Mouse (Mus musculus): Measurements from ENCODE around the gene Diaph3. TPM values are rescaled to one million over a fixed set of nuclear protein-coding genes. Genes with fewer than 3 reads are reported as not detected.

Gene Diaph3
- polyA plus RNA-seq, 1 experiment from 2014 or later: 19.2 TPM

DNA sequence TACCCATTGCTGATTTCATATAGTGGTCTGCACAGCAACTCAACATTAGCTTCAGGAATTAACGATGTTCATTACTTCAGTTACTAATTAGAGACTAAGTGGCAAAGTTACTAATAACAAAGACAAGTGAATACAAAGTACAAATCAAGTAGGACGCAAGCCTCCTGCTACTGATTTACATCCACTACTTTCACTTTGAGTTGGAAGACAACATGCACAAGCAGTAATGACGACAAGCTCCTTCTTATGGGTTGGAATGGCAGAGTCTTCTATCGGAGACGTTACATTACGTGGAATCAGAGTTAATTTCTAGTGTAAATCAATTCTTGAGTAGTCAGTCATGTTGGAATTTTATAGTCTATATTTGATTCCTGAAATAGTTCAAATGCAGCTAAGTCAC lies 306.8 kb downstream of the Diaph3 start:
- Histone ChIP-seq H3K4me3 (no peak overlapping the region), H3K4me2 (no peak overlapping the region), H3K36me3 (no peaks in the 10 kb centered on the region), H3K27ac (no peak overlapping the region), H3K9ac (no peak overlapping the region), H3K9me3 (no peaks in the 10 kb centered on the region), H3K4me1 (no peaks in the 10 kb centered on the region), H3K27me3 (no peaks in the 10 kb centered on the region)
- WGBS: 93% methylated on average over 6 of the region's 6 CpGs
- ATAC-seq (ENCODE audit: borderline replicate concordance, extremely low read depth, low FRiP score, low TSS enrichment): no peak

DNA sequence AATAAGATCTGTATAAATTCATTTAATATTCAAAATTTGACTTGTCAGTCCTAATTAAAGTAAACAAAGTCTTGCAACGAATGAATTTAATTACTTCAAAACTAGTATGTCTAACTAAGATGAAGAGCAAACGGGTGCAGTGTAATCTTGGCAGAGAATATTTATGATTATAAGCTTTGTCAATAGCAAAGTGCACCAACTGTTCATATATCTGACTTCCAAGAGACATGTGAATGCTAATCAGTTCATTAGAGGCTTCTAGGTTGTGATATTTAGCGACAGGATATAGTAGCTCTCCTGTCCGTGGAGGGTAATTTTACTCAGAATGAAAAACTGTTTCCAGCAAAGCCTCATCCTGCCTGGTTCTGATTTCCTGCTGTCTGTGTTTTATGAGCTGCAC lies 308.0 kb downstream of the Diaph3 start:
- WGBS: 68% methylated on average over 4 of the region's 4 CpGs
- no peak overlapping the region for H3K4me2 ChIP-seq
- no peak overlapping the region for H3K27ac ChIP-seq
- ATAC-seq (ENCODE audit: borderline replicate concordance, extremely low read depth, low FRiP score, low TSS enrichment): no peak
- no peaks in the 10 kb centered on the region for H3K4me1 ChIP-seq
- H3K4me3 ChIP-seq: no peak overlapping the region
- no peaks in the 10 kb centered on the region for H3K36me3 ChIP-seq
- no peak overlapping the region for H3K9ac ChIP-seq
- H3K27me3 ChIP-seq: no peaks in the 10 kb centered on the region
- no peaks in the 10 kb centered on the region for H3K9me3 ChIP-seq

DNA sequence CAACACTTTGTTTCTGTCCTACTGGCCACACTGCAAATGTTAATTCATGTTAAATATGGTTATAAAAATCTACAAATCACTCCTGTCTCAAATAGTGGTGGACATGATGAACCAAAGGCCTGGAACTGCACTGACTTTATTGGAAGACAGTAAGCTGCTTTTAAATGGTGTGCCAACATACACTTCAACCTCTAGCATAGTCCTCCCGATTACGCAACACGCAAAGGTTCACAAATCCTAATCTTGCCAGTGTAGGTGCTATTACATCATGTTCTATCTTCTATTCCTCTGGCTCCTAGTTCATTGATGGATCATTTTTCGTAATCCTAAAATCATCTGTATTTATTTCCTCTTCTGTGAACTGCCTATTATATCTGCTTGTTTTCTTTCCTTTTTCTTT lies 324.8 kb downstream of the Diaph3 start:
- no peak overlapping the region for H3K4me3 ChIP-seq
- H3K4me2 ChIP-seq: no peak overlapping the region
- no peak for ATAC-seq (ENCODE audit: borderline replicate concordance, extremely low read depth, low FRiP score, low TSS enrichment)
- WGBS: 90% methylated on average over 4 of the region's 4 CpGs
- H3K27me3 ChIP-seq: no peaks in the 10 kb centered on the region
- no peaks in the 10 kb centered on the region for H3K36me3 ChIP-seq
- no peak overlapping the region for H3K9ac ChIP-seq
- H3K9me3 ChIP-seq: no peaks in the 10 kb centered on the region
- no peaks in the 10 kb centered on the region for H3K4me1 ChIP-seq
- no peak overlapping the region for H3K27ac ChIP-seq

DNA sequence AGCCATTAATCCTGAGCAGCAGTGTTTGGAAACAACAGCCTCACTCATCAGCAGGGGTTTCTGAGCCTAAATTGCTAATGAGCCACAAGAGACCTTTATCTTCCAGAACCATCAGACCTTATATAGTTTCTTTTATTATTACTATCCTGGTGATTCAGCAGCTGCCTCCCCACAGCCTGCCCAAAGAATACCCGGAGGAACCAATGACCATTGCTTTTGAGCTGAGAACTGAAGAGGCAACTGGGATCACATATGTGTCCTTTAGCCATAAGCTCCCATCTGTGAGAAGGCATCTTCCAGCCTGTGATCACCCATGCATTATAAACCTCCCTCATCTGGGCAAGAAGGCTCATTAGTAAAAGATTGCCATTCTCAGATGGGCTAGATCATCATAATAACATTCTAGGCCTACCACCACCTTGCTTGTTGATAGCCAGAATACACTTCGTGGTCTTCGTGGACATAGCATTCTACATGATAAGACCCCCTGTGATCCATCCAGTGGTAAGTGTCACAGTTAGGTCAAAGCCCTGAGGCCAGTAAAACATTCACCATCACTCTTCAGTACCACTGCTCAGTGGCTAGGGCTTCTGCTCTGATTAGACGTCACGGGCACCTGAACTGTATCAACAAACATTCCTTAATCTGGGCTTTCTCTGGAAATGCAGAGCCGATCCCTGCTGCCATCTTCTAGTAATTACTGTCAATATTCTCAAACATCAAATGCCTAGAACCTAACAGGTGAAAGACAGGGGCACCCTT lies 352.0 kb downstream of the Diaph3 start:
- ATAC-seq (ENCODE audit: borderline replicate concordance, extremely low read depth, low FRiP score, low TSS enrichment): no peak
- WGBS: 56% methylated on average over 6 of the region's 6 CpGs
- no peaks in the 10 kb centered on the region for H3K4me1 ChIP-seq
- no peaks in the 10 kb centered on the region for H3K36me3 ChIP-seq
- H3K27ac ChIP-seq: no peak overlapping the region
- H3K9ac ChIP-seq: no peak overlapping the region
- no peak overlapping the region for H3K4me2 ChIP-seq
- H3K27me3 ChIP-seq: no peaks in the 10 kb centered on the region
- no peaks in the 10 kb centered on the region for H3K9me3 ChIP-seq
- H3K4me3 ChIP-seq: no peak overlapping the region

DNA sequence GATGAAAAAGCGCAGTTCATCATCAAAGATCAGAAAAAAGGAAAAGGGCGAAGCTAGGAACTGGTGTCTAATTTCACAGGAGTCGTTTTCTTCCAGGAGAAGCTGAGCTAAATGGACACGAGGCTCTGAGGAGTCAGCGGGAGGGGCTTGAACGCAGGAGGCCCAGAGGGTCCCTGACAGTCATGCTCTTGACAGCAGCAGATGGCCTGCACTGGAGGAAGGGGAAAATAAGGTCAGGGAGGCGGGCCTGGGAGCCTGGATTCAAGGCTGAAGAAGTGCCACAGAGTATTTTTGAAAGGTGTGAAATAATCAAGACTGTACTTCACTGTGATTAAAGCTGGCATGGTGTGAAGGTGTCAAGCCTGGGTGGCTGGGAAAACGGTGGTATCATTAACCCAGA lies 354.2 kb downstream of the Diaph3 start:
- Histone ChIP-seq H3K36me3 (no peaks in the 10 kb centered on the region), H3K4me2 (no peak overlapping the region), H3K9me3 (no peaks in the 10 kb centered on the region), H3K27ac (no peak overlapping the region), H3K4me3 (no peak overlapping the region), H3K9ac (no peak overlapping the region), H3K4me1 (no peaks in the 10 kb centered on the region), H3K27me3 (no peaks in the 10 kb centered on the region)
- 23% methylated on average over 8 of the region's 8 CpGs for WGBS
- no peak for ATAC-seq (ENCODE audit: borderline replicate concordance, extremely low read depth, low FRiP score, low TSS enrichment)

DNA sequence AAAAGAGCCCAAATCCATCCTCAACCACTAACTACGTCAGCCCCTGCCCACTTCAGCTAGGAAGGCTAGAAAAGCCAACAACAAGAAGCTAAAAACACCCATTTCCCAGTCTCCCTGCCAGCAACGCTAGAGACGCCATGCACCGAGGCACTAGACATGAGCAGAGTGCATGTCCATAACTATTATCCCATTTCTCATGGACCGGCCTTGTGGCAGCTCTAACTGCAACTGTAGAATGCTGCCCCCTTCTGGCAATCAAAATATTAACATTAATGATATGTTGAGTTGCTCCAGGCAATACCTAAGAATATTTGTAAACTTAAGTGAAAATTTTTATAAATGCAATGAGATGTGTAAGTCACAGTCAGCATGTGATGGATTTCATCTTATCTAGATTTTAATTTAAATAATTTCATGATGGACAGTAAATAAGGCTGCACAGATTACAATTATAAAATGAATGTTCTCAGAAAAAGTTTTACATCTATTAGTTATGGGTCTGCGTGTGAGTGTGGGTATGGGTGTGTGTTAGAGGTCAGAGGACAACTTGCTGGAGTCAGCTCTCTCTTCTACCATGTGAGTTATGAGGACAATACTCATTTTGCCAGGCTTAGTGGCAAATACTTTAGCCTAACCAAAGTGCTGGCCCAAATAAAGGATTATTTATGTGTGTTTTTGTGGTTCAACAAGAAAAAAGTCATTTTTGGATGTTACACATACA lies 359.3 kb downstream of the Diaph3 start:
- H3K27me3 ChIP-seq: no peaks in the 10 kb centered on the region
- H3K4me1 ChIP-seq: no peaks in the 10 kb centered on the region
- H3K36me3 ChIP-seq: no peaks in the 10 kb centered on the region
- no peak overlapping the region for H3K9ac ChIP-seq
- H3K27ac ChIP-seq: no peak overlapping the region
- no peaks in the 10 kb centered on the region for H3K9me3 ChIP-seq
- WGBS: 48% methylated on average over 6 of the region's 6 CpGs
- ATAC-seq (ENCODE audit: borderline replicate concordance, extremely low read depth, low FRiP score, low TSS enrichment): no peak
- H3K4me3 ChIP-seq: no peak overlapping the region
- H3K4me2 ChIP-seq: no peak overlapping the region

DNA sequence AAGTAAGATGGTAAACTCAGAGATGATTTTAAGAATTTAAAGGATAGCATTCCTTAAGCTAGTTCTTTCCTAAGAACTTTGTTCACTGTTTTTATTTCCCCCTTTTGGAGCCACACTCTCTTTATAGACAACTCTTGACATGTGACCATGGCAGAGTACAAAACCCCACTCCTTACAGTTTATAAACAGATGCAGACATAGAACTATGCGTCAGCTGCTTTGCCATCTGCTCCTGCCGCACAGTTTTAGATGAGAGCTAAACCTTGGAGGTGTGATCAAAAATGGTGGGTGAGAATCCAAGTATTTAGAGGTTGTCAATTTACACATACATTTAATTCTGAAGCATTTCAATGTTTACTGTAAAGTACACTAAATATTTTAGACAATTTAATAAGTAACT lies 367.7 kb downstream of the Diaph3 start:
- no peak for ATAC-seq (ENCODE audit: borderline replicate concordance, extremely low read depth, low FRiP score, low TSS enrichment)
- H3K36me3 ChIP-seq: no peaks in the 10 kb centered on the region
- no peaks in the 10 kb centered on the region for H3K9me3 ChIP-seq
- no peak overlapping the region for H3K27ac ChIP-seq
- H3K4me3 ChIP-seq: no peak overlapping the region
- no peaks in the 10 kb centered on the region for H3K4me1 ChIP-seq
- H3K4me2 ChIP-seq: no peak overlapping the region
- 58% methylated on average over 2 of the region's 2 CpGs for WGBS
- no peak overlapping the region for H3K9ac ChIP-seq
- H3K27me3 ChIP-seq: no peaks in the 10 kb centered on the region

DNA sequence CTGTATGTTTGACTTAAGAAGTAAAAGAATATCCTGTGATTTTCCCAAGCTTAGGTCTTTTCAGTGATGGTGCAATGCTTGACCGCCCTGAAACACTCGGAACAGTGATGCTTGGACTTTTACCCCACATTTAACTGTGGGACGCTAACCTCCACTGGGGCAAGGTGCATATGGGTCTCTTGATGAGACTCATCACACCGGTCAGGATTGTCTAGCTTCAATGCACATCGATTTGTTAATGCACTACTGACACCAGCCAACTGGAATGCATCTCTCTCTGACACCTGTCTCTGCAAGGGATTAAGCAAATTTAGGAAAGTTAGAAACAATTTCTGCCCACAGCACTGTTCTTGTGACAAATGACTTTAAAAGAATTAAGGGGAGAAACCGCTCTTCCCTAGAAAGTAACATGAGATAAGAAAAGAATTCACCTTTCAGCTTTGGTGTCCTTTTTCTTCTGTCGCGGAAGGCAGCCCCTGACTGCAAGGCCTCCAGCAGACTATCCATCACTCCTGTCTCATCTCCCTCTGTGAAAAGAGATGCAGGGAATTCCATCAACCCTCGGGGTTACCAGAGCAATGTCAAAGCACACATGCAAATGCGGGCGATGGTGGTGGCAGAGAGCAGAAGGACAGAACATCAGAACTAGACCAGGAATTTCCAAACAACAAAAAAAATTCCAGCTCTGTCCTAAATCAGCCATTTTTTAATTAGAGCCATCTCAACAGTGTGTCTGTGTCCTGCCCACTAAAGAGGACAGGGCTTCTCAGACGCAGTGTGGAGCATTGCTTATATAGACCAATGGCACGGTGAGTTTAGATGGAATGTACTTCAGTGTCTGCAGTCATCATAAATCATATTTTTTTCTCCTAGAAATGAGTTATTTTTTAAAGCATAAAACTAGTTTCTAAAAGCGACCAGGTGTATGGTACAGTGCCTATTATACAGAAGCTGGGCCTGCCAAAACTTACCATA lies 368.6 kb downstream of the Diaph3 start:
- no peak for ATAC-seq (ENCODE audit: borderline replicate concordance, extremely low read depth, low FRiP score, low TSS enrichment)
- Histone ChIP-seq H3K9ac (no peak overlapping the region), H3K4me3 (no peak overlapping the region), H3K9me3 (no peaks in the 10 kb centered on the region), H3K27me3 (no peaks in the 10 kb centered on the region), H3K36me3 (no peaks in the 10 kb centered on the region), H3K27ac (no peak overlapping the region), H3K4me1 (no peaks in the 10 kb centered on the region), H3K4me2 (no peak overlapping the region)
- WGBS: 48% methylated on average over 14 of the region's 14 CpGs

DNA sequence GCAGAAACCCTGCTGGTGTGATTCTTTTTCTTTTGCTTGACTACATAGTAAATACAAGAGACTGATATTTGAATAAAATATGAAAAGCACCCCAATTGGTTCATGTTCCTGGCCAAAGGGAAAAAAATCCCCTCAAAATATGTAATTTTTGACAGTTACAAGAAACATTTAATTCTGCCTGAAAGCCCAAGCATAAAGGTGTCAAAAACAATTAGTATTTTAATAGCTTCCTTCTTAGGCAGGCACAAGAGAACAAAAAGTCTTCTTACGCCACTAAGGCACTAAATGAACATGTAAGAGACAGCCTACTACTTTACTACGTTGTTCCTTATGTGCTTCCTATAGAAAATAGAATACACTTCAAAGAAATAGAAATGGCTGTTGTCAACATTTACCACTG lies 376.7 kb downstream of the Diaph3 start:
- Histone ChIP-seq H3K4me3 (no peak overlapping the region), H3K9me3 (no peaks in the 10 kb centered on the region), H3K9ac (no peak overlapping the region), H3K4me1 (no peaks in the 10 kb centered on the region), H3K4me2 (no peak overlapping the region), H3K36me3 (no peaks in the 10 kb centered on the region), H3K27ac (no peak overlapping the region), H3K27me3 (no peaks in the 10 kb centered on the region)
- 82% methylated on average over 2 of the region's 2 CpGs for WGBS
- no peak for ATAC-seq (ENCODE audit: borderline replicate concordance, extremely low read depth, low FRiP score, low TSS enrichment)

DNA sequence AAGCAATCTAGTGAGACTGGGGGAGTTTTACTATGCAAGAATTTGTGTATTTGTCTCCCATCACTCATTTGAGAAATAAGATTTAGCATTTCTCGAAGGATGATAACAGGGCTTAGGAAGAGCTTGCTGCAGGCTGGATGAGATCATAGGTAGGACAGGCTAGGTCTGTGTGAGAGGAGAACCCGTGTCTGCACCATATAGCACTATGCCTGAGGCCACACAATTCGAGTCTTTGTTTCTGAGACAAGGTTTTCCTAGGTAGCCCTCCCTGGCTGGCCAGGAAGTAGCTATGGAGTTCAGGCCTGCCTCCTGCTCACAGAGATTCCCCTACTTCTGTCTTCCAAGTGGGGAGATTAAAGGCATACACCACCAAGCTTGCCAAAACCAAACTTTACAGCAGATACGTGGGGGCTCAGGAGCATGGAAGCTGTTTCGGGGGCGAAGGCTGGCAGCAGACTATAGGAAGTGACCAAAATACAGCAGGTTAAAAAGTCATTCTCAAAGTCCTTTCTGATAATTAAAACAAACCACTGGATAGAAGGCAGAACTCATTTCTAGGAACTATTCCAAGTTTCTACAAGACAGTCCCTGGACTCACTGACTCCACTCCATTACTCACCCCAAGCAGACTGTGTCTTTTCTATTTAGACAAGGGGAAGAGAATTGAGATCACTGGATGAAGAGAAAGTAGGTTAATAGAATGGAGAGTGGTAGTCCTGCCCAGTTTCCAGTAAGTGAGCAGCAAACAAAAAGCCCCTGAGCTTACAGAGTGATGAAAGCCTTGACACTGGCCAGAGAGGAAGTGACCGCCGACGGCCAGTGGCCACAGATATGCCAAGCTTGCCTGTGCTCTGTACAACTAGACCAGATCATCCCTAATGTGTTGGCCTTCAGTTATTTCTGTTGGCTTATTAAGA lies 383.2 kb downstream of the Diaph3 start:
- no peaks in the 10 kb centered on the region for H3K27me3 ChIP-seq
- WGBS: 54% methylated on average over 9 of the region's 9 CpGs
- H3K9me3 ChIP-seq: no peaks in the 10 kb centered on the region
- peak; percentile 49; the same call in 1 of the 2 replicates for ATAC-seq (ENCODE audit: borderline replicate concordance, extremely low read depth, low FRiP score, low TSS enrichment)
- H3K27ac ChIP-seq: peak overlapping the region; percentile 16; the same call in 1 of the 2 replicates
- H3K4me2 ChIP-seq: no peak overlapping the region
- no peaks in the 10 kb centered on the region for H3K36me3 ChIP-seq
- peaks cover 9% of the 10 kb centered on the region for H3K4me1 ChIP-seq
- no peak overlapping the region for H3K9ac ChIP-seq
- H3K4me3 ChIP-seq: no peak overlapping the region

DNA sequence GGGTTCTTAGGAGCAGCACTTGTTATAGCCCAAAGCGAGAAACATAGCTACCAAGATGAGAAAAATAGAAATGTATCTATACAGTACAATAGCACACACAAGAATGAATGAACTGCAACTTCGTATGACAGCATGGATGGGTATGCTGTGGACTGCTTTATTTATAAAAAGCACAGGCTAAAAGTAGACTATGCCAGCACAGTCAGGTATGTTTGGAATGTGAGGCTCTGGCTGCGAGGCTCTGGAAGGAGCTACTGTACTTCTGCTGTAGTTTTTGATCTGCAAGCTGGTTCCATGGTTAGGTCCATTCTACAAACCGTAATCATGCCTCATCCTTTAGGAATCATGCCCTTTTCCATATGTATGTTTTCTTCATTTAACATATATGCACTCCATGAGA lies 383.9 kb downstream of the Diaph3 start:
- peaks cover 9% of the 10 kb centered on the region for H3K4me1 ChIP-seq
- no peak overlapping the region for H3K4me3 ChIP-seq
- no peaks in the 10 kb centered on the region for H3K36me3 ChIP-seq
- H3K9ac ChIP-seq: no peak overlapping the region
- H3K27me3 ChIP-seq: no peaks in the 10 kb centered on the region
- no peaks in the 10 kb centered on the region for H3K9me3 ChIP-seq
- H3K4me2 ChIP-seq: no peak overlapping the region
- no peak for ATAC-seq (ENCODE audit: borderline replicate concordance, extremely low read depth, low FRiP score, low TSS enrichment)
- H3K27ac ChIP-seq: no peak overlapping the region
- 59% methylated on average over 4 of the region's 4 CpGs for WGBS

Measured in lung, embryonic 15.5 days (tissue).